Mouse (Mus musculus): ENCODE data around the gene Cox11.

GRCm38 (mm10) chr11:90677027-90677426 is 39.1 kb downstream of the Cox11 start:
- TF ChIP-seq GATA1 (IDR thresholded peaks at IDR 0.05; ENCODE audit: borderline replicate concordance, low read length) (no peak), FLI1 (IDR thresholded peaks at IDR 0.05; ENCODE audit: low read length) (no peak)
